Comparison of ENCODE assay signal across 31 mouse cellular contexts in genomic region chr9:111086995-111087606, GRCm38 (mm10). TPM values are rescaled to one million over a fixed set of nuclear protein-coding genes. Genes with fewer than 3 reads are reported as not detected.
DNase-seq lines count a peak whose midpoint lies in the region; ATAC-seq and TF ChIP-seq lines count a peak whose summit lies in the region.
"Had no signal": no experiment of that assay in that cellular context is flagged by ENCODE, and none has a peak within 500 bp of the region (broad histone marks: within the 10 kb centered on the region; RNA-seq: fewer than 3 reads in every experiment).

No protein-coding gene starts in this region.

- ATAC-seq in megakaryocyte progenitor cell, adult 5-6 weeks (replicated peaks; ENCODE audit: poor library complexity) = 0 out of 2 replicates have a peak, but pooled peaks have one; percentile 29
- ATAC-seq in forebrain, postnatal 0 days = no peak
- ATAC-seq: forebrain, embryonic 15.5 days; hindbrain, postnatal 0 days; intestine, embryonic 15.5 days; Patski had no signal

- no peaks in the 10 kb centered on the region for H3K36me3 ChIP-seq in forebrain, postnatal 0 days (ENCODE audit: insufficient read depth)
- H3K36me3 ChIP-seq: embryonic facial prominence, embryonic 10.5 days; embryonic facial prominence, embryonic 13.5 days; forebrain, embryonic 12.5 days; forebrain, embryonic 15.5 days; heart, embryonic 10.5 days; heart, embryonic 13.5 days; intestine, embryonic 15.5 days had no signal

- no peak overlapping the region for H3K27ac ChIP-seq in forebrain, postnatal 0 days (ENCODE audit: low read depth, low read length)
- H3K27ac ChIP-seq: embryonic facial prominence, embryonic 10.5 days; embryonic facial prominence, embryonic 13.5 days; forebrain, embryonic 12.5 days; forebrain, embryonic 15.5 days; gastrocnemius, adult 2 months; heart, embryonic 10.5 days; heart, embryonic 13.5 days; hindbrain, embryonic 14.5 days; hindbrain, postnatal 0 days; intestine, embryonic 15.5 days had no signal

- WGBS in forebrain, postnatal 0 days = 24% methylated on average over 3 of the region's 3 CpGs

- TF ChIP-seq POLR2A in brain, embryonic 14.5 days (IDR thresholded peaks at IDR 0.05; ENCODE audit: borderline replicate concordance, extremely low read depth, insufficient read depth, insufficient read length, poor library complexity, severe bottlenecking) = no peak

- H3K4me1 ChIP-seq in forebrain, postnatal 0 days (ENCODE audit: insufficient read depth) = no peaks in the 10 kb centered on the region
- H3K4me1 ChIP-seq: forebrain, embryonic 15.5 days; intestine, embryonic 15.5 days had no signal

- no peaks in the 10 kb centered on the region for H3K9me3 ChIP-seq in forebrain, postnatal 0 days (ENCODE audit: low read length)
- H3K9me3 ChIP-seq: embryonic facial prominence, embryonic 10.5 days; embryonic facial prominence, embryonic 13.5 days; forebrain, embryonic 12.5 days; forebrain, embryonic 15.5 days; heart, embryonic 10.5 days; heart, embryonic 13.5 days; intestine, embryonic 15.5 days had no signal

- DNase-seq in heart, adult 11 months = peak; percentile 31
- DNase-seq in heart, adult 8-10 months (ENCODE audit: low spot score) = no peak
- peak; percentile 6 for DNase-seq in brain, embryonic 14.5 days (ENCODE audit: low read depth)
- DNase-seq in thymus, postnatal 36 days = no peak
- no peak for DNase-seq in forebrain, postnatal 0 days
- DNase-seq: adrenal gland, postnatal 10 days; adrenal gland, postnatal 36 days; B cell, adult 2 months; cerebellum, adult 11 months; cerebellum, adult 8-10 months; cerebellum, postnatal 10 days; cerebellum, postnatal 36 days; embryo, embryonic 11 days; gastrocnemius, adult 2 months; gastrocnemius, postnatal 14 days; heart, adult 18-20 months; heart, postnatal 14 days; heart, postnatal 4 days; kidney, adult 11 months had no signal

- no peaks in the 10 kb centered on the region for H3K27me3 ChIP-seq in forebrain, postnatal 0 days (ENCODE audit: insufficient read depth, low read length)
- H3K27me3 ChIP-seq: embryonic facial prominence, embryonic 13.5 days; forebrain, embryonic 15.5 days; intestine, embryonic 15.5 days; Patski had no signal

- H3K4me2 ChIP-seq in forebrain, postnatal 0 days (ENCODE audit: low read depth) = no peak overlapping the region
- H3K4me2 ChIP-seq: embryonic facial prominence, embryonic 13.5 days; forebrain, embryonic 12.5 days; forebrain, embryonic 15.5 days; hindbrain, embryonic 14.5 days; intestine, embryonic 15.5 days had no signal

- TF ChIP-seq CTCF in brain, embryonic 14.5 days (IDR thresholded peaks at IDR 0.05; ENCODE audit: borderline replicate concordance, extremely low read depth, insufficient read depth, insufficient read length) = no peak
- TF ChIP-seq CTCF in forebrain, postnatal 0 days (IDR thresholded peaks at IDR 0.05; ENCODE audit: low read depth) = no peak

- no peak overlapping the region for H3K4me3 ChIP-seq in forebrain, postnatal 0 days (ENCODE audit: low read depth, low read length)
- H3K4me3 ChIP-seq: embryonic facial prominence, embryonic 10.5 days; embryonic facial prominence, embryonic 13.5 days; erythroblast, embryonic 14.5 days; forebrain, embryonic 12.5 days; forebrain, embryonic 15.5 days; gastrocnemius, adult 2 months; heart, embryonic 10.5 days; heart, embryonic 13.5 days; intestine, embryonic 15.5 days had no signal

- H3K9ac ChIP-seq in forebrain, postnatal 0 days = no peak overlapping the region
- H3K9ac ChIP-seq: embryonic facial prominence, embryonic 13.5 days; forebrain, embryonic 12.5 days; forebrain, embryonic 15.5 days; heart, embryonic 13.5 days; hindbrain, embryonic 14.5 days; intestine, embryonic 15.5 days had no signal

RNA-seq across cellular contexts. Expression of gene Ccrl2, which starts 29.8 kb away (rescaled TPM):
- 10 to 100 TPM in 3 of 4 experiments, 1 to 10 TPM in 1; 8.5 to 13.7 (median 10.8) TPM for total RNA-seq in heart, adult 8-10 months (2022)
- polyA plus RNA-seq in brain, embryonic 14.5 days (2012; rRNA removed) = 1.1 TPM in 2 replicates
- 2.9 and 4.1 TPM in 2 replicates for total RNA-seq in megakaryocyte progenitor cell, adult 5-6 weeks (2015)
- total RNA-seq in megakaryocyte progenitor cell, adult 5-6 weeks (2017) = 3.9 and 8.9 TPM in 2 replicates
- total RNA-seq in forebrain, postnatal 0 days (2014; rRNA removed) = 0.19 and 0.77 TPM in 2 replicates
- 0.99 and 1.3 TPM in 2 replicates for polyA plus RNA-seq in forebrain, postnatal 0 days (2015; fragmentation: Nextera tagmentation; extraction: Ambion mirVana)

RNA-seq across cellular contexts. Expression of gene Lrrfip2, which starts 30.3 kb away (rescaled TPM):
- total RNA-seq in heart, adult 8-10 months (2022) = 100 to 1,000 TPM in 2 of 4 experiments, 10 to 100 TPM in 2; 89.3 to 102 (median 96.2) TPM
- polyA plus RNA-seq in brain, embryonic 14.5 days (2012; rRNA removed) = 32.9 and 41.3 TPM in 2 replicates
- total RNA-seq in megakaryocyte progenitor cell, adult 5-6 weeks (2015) = 43.9 and 48.3 TPM in 2 replicates
- total RNA-seq in megakaryocyte progenitor cell, adult 5-6 weeks (2017) = 66.8 and 74.0 TPM in 2 replicates
- total RNA-seq in forebrain, postnatal 0 days (2014; rRNA removed) = 29.2 and 41.7 TPM in 2 replicates
- polyA plus RNA-seq in forebrain, postnatal 0 days (2015; fragmentation: Nextera tagmentation; extraction: Ambion mirVana) = 36.0 and 38.9 TPM in 2 replicates

Comparison
In these comparisons a context has a peak if more than half of its experiments do, and no peak if none do; other contexts are left out.
1. DNase-seq: peak in heart, adult 11 months (single experiment) and brain, embryonic 14.5 days (single experiment); none in heart, adult 8-10 months (single experiment), thymus, postnatal 36 days (0 of 2) and forebrain, postnatal 0 days (single experiment).